Mouse (Mus musculus): Measurements from ENCODE around the gene Krtap10-10. TPM values are rescaled to one million over a fixed set of nuclear protein-coding genes. Genes with fewer than 3 reads are reported as not detected.

Gene Krtap10-10
- polyA plus RNA-seq, 1 experiment from 2014 or later, result not detected

DNA sequence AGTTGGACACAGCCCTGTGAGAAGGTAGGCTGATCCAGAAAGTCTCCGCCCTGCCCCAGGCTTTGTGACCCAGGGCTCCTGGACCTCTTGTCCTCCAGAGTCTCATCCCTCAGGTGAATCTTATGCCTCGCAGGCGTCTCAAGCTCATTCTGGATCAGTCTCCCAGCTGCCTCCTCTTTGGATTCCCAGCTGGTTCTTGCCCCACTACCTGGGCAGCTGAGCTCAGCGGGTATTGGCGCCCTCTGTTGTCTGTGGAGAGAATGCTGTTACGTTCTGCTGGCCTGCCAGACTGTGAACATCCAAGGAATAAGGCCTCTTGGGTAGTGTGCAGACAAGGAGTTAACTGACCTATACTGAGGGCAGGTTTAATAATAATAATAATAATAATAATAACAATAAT lies 43.2 kb downstream of the Krtap10-10 start:
- WGBS, result 61% methylated on average over 6 of the region's 6 CpGs
- ATAC-seq (ENCODE audit: insufficient number of reproducible peaks, insufficient read depth, low FRiP score, low TSS enrichment), result no peak

DNA sequence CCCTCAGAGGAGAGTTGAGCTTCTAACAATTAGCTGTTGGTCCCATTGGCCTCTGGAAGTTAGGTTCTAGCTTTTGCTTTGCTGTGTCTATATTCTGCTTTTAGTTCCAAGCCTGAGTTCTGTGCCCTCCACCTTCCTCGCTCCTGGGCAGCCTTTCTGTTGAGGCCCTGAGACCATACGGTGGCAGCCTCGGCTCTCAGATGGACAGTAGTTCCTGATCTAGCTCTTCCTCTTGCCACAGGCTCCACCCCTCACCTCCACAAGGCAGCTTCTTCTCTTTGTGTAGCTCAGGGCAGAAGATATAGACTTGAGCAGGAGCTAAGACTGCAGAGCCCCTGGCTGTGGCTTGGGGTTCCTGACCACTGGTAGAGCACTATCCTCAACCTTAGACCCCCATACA lies 44.6 kb downstream of the Krtap10-10 start:
- H3K4me2 ChIP-seq (replicated peaks), result no peak overlapping the region
- H3K27ac ChIP-seq, result no peak overlapping the region
- H3K9me3 ChIP-seq, result no peaks in the 10 kb centered on the region; the same call in 1 of the 2 replicates
- no peak overlapping the region for H3K9ac ChIP-seq
- H3K36me3 ChIP-seq, result no peaks in the 10 kb centered on the region
- no peak overlapping the region for H3K4me3 ChIP-seq
- no peak for ATAC-seq (ENCODE audit: insufficient number of reproducible peaks, insufficient read depth, low FRiP score, low TSS enrichment)
- H3K4me1 ChIP-seq, result no peaks in the 10 kb centered on the region
- WGBS, result 81% methylated on average over 3 of the region's 3 CpGs
- no peaks in the 10 kb centered on the region for H3K27me3 ChIP-seq

More for the DNA sequence above, 43.2 kb downstream of the Krtap10-10 start:
- Histone ChIP-seq H3K4me2 (replicated peaks) (no peak overlapping the region), H3K9ac (no peak overlapping the region), H3K27ac (no peak overlapping the region), H3K27me3 (no peaks in the 10 kb centered on the region), H3K36me3 (no peaks in the 10 kb centered on the region), H3K4me1 (no peaks in the 10 kb centered on the region), H3K4me3 (no peak overlapping the region), H3K9me3 (no peaks in the 10 kb centered on the region; the same call in 1 of the 2 replicates)

DNA sequence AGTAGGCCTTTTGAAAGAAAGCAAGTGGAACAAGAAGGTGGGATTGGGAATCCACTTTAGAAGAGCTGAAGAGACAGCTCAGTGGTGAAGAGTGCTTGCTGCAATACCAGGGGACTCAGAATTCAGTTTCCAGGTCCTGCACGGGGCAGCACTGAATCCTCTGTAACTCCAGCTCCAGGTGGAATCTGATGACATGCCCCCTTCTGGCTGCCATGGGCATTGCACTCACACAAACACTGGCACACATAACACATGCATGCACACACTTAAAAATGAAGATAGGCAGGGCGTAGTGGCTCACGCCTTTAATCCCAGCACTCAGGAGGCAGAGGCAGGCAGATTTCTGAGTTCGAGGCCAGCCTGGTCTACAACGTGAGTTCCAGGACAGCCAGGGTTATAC lies 46.8 kb downstream of the Krtap10-10 start:
- no peaks in the 10 kb centered on the region for H3K27me3 ChIP-seq
- ATAC-seq (ENCODE audit: insufficient number of reproducible peaks, insufficient read depth, low FRiP score, low TSS enrichment), result no peak
- H3K36me3 ChIP-seq, result no peaks in the 10 kb centered on the region
- H3K9ac ChIP-seq, result no peak overlapping the region
- H3K4me1 ChIP-seq, result no peaks in the 10 kb centered on the region
- H3K4me3 ChIP-seq, result no peak overlapping the region
- WGBS, result 91% methylated on average over 5 of the region's 5 CpGs
- no peak overlapping the region for H3K4me2 ChIP-seq (replicated peaks)
- no peak overlapping the region for H3K27ac ChIP-seq
- no peaks in the 10 kb centered on the region; the same call in 1 of the 2 replicates for H3K9me3 ChIP-seq

DNA sequence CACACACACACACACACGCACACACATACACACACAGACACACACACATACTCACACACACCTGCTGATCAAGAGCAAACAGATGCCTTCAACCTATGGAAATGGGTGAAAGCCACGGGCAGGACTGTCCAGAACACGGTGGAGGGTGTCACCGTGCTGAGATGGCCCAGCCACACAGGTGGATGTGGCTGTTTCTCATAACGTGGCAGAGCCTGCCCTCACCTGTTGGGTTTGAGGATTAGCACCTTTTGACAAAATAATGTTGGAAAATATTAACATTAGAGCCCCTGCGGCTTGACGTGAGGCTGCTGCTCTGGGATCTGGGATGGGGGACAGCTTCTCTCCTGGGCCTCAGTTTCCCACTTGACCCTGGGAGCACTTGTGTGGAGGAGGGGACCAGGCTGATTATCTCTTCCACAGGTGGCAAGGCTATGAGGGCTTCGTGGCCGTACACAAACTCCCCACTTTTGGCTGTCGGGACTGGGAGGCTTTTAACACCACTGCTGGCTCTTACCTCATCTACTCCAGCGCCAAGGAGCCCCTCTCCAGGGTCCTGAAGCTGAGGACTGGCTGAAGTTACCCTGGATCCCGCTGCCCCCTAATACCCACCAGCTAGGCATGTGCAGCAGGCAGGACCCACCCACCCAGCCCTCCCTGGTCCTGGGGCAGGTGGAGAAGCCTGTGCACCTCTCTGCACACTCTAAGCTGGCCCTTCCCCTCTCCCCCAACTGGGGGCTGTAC lies 50.4 kb downstream of the Krtap10-10 start:
- Histone ChIP-seq H3K27me3 (no peaks in the 10 kb centered on the region), H3K4me3 (no peak overlapping the region), H3K36me3 (no peaks in the 10 kb centered on the region), H3K9ac (no peak overlapping the region), H3K27ac (no peak overlapping the region), H3K9me3 (no peaks in the 10 kb centered on the region; the same call in 1 of the 2 replicates), H3K4me2 (replicated peaks) (no peak overlapping the region), H3K4me1 (no peaks in the 10 kb centered on the region)
- no peak for ATAC-seq (ENCODE audit: insufficient number of reproducible peaks, insufficient read depth, low FRiP score, low TSS enrichment)
- 51% methylated on average over 12 of the region's 12 CpGs for WGBS

Other genes with a start within 250 kb of the Krtap10-10 start
- 385 and 391 TPM in 2 replicates for gene Sumo3, start 229.8 kb upstream of the Krtap10-10 start, polyA plus RNA-seq (2016; fragmentation: Nextera tagmentation; extraction: Ambion mirVana)
- 7.0 and 7.1 TPM in 2 replicates for gene Gm49325, start 229.8 kb upstream of the Krtap10-10 start, polyA plus RNA-seq (2016; fragmentation: Nextera tagmentation; extraction: Ambion mirVana)
- 76.7 and 81.7 TPM in 2 replicates for gene Ube2g2, start 213.7 kb upstream of the Krtap10-10 start, polyA plus RNA-seq (2016; fragmentation: Nextera tagmentation; extraction: Ambion mirVana)
- gene Tspear, start 149.4 kb upstream of the Krtap10-10 start, polyA plus RNA-seq (2016; fragmentation: Nextera tagmentation; extraction: Ambion mirVana), result 0.32 and 0.69 TPM in 2 replicates
- not detected in 2 replicates for gene Gm19402, start 145.2 kb upstream of the Krtap10-10 start, polyA plus RNA-seq (2016; fragmentation: Nextera tagmentation; extraction: Ambion mirVana)
- not detected in 2 replicates for gene Gm9508, start 138.7 kb upstream of the Krtap10-10 start, polyA plus RNA-seq (2016; fragmentation: Nextera tagmentation; extraction: Ambion mirVana)
- gene Gm10272, start 129.3 kb upstream of the Krtap10-10 start, polyA plus RNA-seq (2016; fragmentation: Nextera tagmentation; extraction: Ambion mirVana), result not detected in 2 replicates
- gene Gm10024, start 124.5 kb upstream of the Krtap10-10 start, polyA plus RNA-seq (2016; fragmentation: Nextera tagmentation; extraction: Ambion mirVana), result not detected in 2 replicates
- not detected in 2 replicates for gene Gm10142, start 120.1 kb upstream of the Krtap10-10 start, polyA plus RNA-seq (2016; fragmentation: Nextera tagmentation; extraction: Ambion mirVana)
- gene Krtap12-1, start 115.3 kb upstream of the Krtap10-10 start, polyA plus RNA-seq (2016; fragmentation: Nextera tagmentation; extraction: Ambion mirVana), result not detected in 2 replicates
- not detected in 2 replicates for gene Gm10100, start 109.5 kb upstream of the Krtap10-10 start, polyA plus RNA-seq (2016; fragmentation: Nextera tagmentation; extraction: Ambion mirVana)
- gene Gm18596, start 93.3 kb upstream of the Krtap10-10 start, polyA plus RNA-seq (2016; fragmentation: Nextera tagmentation; extraction: Ambion mirVana), result not detected in 2 replicates
- gene Gm9736, start 84.6 kb upstream of the Krtap10-10 start, polyA plus RNA-seq (2016; fragmentation: Nextera tagmentation; extraction: Ambion mirVana), result not detected in 2 replicates
- not detected in 2 replicates for gene Gm3233, start 76.3 kb upstream of the Krtap10-10 start, polyA plus RNA-seq (2016; fragmentation: Nextera tagmentation; extraction: Ambion mirVana)
- not detected in 2 replicates for gene Gm3238, start 64.6 kb upstream of the Krtap10-10 start, polyA plus RNA-seq (2016; fragmentation: Nextera tagmentation; extraction: Ambion mirVana)
- gene Gm7138, start 59.0 kb upstream of the Krtap10-10 start, polyA plus RNA-seq (2016; fragmentation: Nextera tagmentation; extraction: Ambion mirVana), result not detected in 2 replicates
- gene Gm3250, start 53.4 kb upstream of the Krtap10-10 start, polyA plus RNA-seq (2016; fragmentation: Nextera tagmentation; extraction: Ambion mirVana), result not detected in 2 replicates
- gene Gm7137, start 47.7 kb upstream of the Krtap10-10 start, polyA plus RNA-seq (2016; fragmentation: Nextera tagmentation; extraction: Ambion mirVana), result not detected in 2 replicates
- not detected in 2 replicates for gene Gm9639, start 40.9 kb upstream of the Krtap10-10 start, polyA plus RNA-seq (2016; fragmentation: Nextera tagmentation; extraction: Ambion mirVana)
- gene Gm19668, start 36.8 kb upstream of the Krtap10-10 start, polyA plus RNA-seq (2016; fragmentation: Nextera tagmentation; extraction: Ambion mirVana), result not detected in 2 replicates
- not detected in 2 replicates for gene Gm9507, start 24.1 kb upstream of the Krtap10-10 start, polyA plus RNA-seq (2016; fragmentation: Nextera tagmentation; extraction: Ambion mirVana)
- not detected in 2 replicates for gene Gm2696, start 21.3 kb upstream of the Krtap10-10 start, polyA plus RNA-seq (2016; fragmentation: Nextera tagmentation; extraction: Ambion mirVana)
- not detected in 2 replicates for gene Krtap10-4, start 8.9 kb upstream of the Krtap10-10 start, polyA plus RNA-seq (2016; fragmentation: Nextera tagmentation; extraction: Ambion mirVana)
- gene Gm36176, start 10.9 kb downstream of the Krtap10-10 start, polyA plus RNA-seq (2016; fragmentation: Nextera tagmentation; extraction: Ambion mirVana), result not detected in 2 replicates
- gene Gm10318, start 16.9 kb downstream of the Krtap10-10 start, polyA plus RNA-seq (2016; fragmentation: Nextera tagmentation; extraction: Ambion mirVana), result not detected in 2 replicates
- not detected in 2 replicates for gene Gm3285, start 26.0 kb downstream of the Krtap10-10 start, polyA plus RNA-seq (2016; fragmentation: Nextera tagmentation; extraction: Ambion mirVana)
- 4.4 and 4.7 TPM in 2 replicates for gene Lrrc3, start 66.6 kb downstream of the Krtap10-10 start, polyA plus RNA-seq (2016; fragmentation: Nextera tagmentation; extraction: Ambion mirVana)
- 0.72 and 0.87 TPM in 2 replicates for gene Trpm2, start 134.6 kb downstream of the Krtap10-10 start, polyA plus RNA-seq (2016; fragmentation: Nextera tagmentation; extraction: Ambion mirVana)
- 32.9 and 35.1 TPM in 2 replicates for gene 1810043G02Rik, start 142.6 kb downstream of the Krtap10-10 start, polyA plus RNA-seq (2016; fragmentation: Nextera tagmentation; extraction: Ambion mirVana)
- gene Pfkl, start 174.1 kb downstream of the Krtap10-10 start, polyA plus RNA-seq (2016; fragmentation: Nextera tagmentation; extraction: Ambion mirVana), result 137 TPM in 2 replicates
- gene Dnmt3l, start 206.0 kb downstream of the Krtap10-10 start, polyA plus RNA-seq (2016; fragmentation: Nextera tagmentation; extraction: Ambion mirVana), result 0.19 and 0.41 TPM in 2 replicates
- gene Aire, start 207.7 kb downstream of the Krtap10-10 start, polyA plus RNA-seq (2016; fragmentation: Nextera tagmentation; extraction: Ambion mirVana), result 0.17 and 0.42 TPM in 2 replicates
- gene Icosl, start 233.4 kb downstream of the Krtap10-10 start, polyA plus RNA-seq (2016; fragmentation: Nextera tagmentation; extraction: Ambion mirVana), result 2.5 and 2.6 TPM in 2 replicates